Mouse (Mus musculus) hindbrain, embryonic 15.5 days (tissue): ENCODE results near the gene Zfand2a. TPM values are rescaled to one million over a fixed set of nuclear protein-coding genes. Genes with fewer than 3 reads are reported as not detected.

Source experiments
- ATAC-seq: fragments of 200-750 bp; cut with Nextera tagmentation; 2 replicates; pipeline ENCODE4 v1.8.0; 2017; ENCODE audit warnings: low read depth, moderate number of reproducible peaks, moderate TSS enrichment; ENCODE audit not compliant: low FRiP score
- H3K27ac ChIP-seq: fragments of 300-500 bp; sonication (generic); replicated peaks from 2 replicates; pipeline ENCODE4 v1.5.1; 2015; ENCODE audit warnings: mild to moderate bottlenecking, inconsistent platforms
- H3K27me3 ChIP-seq: fragments of 300-500 bp; sonication (generic); 2 replicates; pipeline ENCODE4 v1.6.1; 2015; ENCODE audit warnings: control low read depth, inconsistent platforms
- H3K36me3 ChIP-seq: fragments of 300-500 bp; sonication (generic); 2 replicates; pipeline ENCODE4 v1.6.1; 2015; ENCODE audit warnings: control low read depth, inconsistent platforms
- H3K4me1 ChIP-seq: fragments of 300-500 bp; sonication (generic); replicated peaks from 2 replicates; pipeline ENCODE4 v1.6.1; 2015; ENCODE audit warnings: control low read depth, inconsistent platforms
- H3K4me2 ChIP-seq: fragments of 300-500 bp; sonication (generic); 2 replicates; pipeline ENCODE4 v1.6.1; 2015; ENCODE audit warnings: moderate library complexity, mild to moderate bottlenecking, inconsistent platforms
- H3K4me3 ChIP-seq: fragments of 300-500 bp; sonication (generic); 2 replicates; pipeline ENCODE4 v1.5.1; 2015; ENCODE audit warnings: mild to moderate bottlenecking, inconsistent platforms
- H3K9ac ChIP-seq: fragments of 300-500 bp; sonication (generic); 2 replicates; pipeline ENCODE4 v1.6.1; 2015; ENCODE audit warnings: inconsistent platforms
- H3K9me3 ChIP-seq: fragments of 300-500 bp; sonication (generic); 2 replicates; pipeline ENCODE4 v1.6.1; 2016; ENCODE audit warnings: control low read depth, inconsistent platforms
- WGBS: fragments of 180-500 bp; shearing (Covaris S2); methylation state at CpG from one replicate; pipeline ENCODE4 v1.1.7; 2015; 5-methylcytosine and 5-hydroxymethylcytosine counted together
- polyA plus RNA-seq: library from polyadenylated mRNA; unstranded; fragments of >200 nt; fragmentation: Nextera tagmentation; extraction: Ambion mirVana; gene quantifications from 2 replicates; pipeline ENCODE4 v1.2.1, GENCODE M21; 2015

Gene Zfand2a
- polyA plus RNA-seq, 1 experiment from 2014 or later, result 27.1 TPM

- H3K27me3 ChIP-seq, result no peaks in the 10 kb centered on the region
- H3K4me2 ChIP-seq, result no peak overlapping the region
- no peak overlapping the region for H3K9ac ChIP-seq
- peaks cover 26% of the 10 kb centered on the region for H3K4me1 ChIP-seq
- ATAC-seq, result no peak
- H3K27ac ChIP-seq, result peak overlapping the region; percentile 7; the same call in 1 of the 2 replicates
- WGBS, result 89% methylated on average over 2 of the region's 2 CpGs
- H3K9me3 ChIP-seq, result no peaks in the 10 kb centered on the region
- H3K36me3 ChIP-seq, result no peaks in the 10 kb centered on the region
- no peak overlapping the region for H3K4me3 ChIP-seq
Observed at GRCm38 (mm10) chr5:139441726-139442018, 42.7 kb downstream of the Zfand2a start.

GRCm38 (mm10) chr5:139440926-139441725, 43.2 kb downstream of the Zfand2a start:
- ATAC-seq, result no peak
- H3K4me2 ChIP-seq, result no peak overlapping the region
- no peak overlapping the region for H3K9ac ChIP-seq
- H3K27me3 ChIP-seq, result no peaks in the 10 kb centered on the region
- H3K4me1 ChIP-seq, result peaks cover 27% of the 10 kb centered on the region
- H3K4me3 ChIP-seq, result no peak overlapping the region
- no peaks in the 10 kb centered on the region for H3K36me3 ChIP-seq
- peak overlapping the region; percentile 7; the same call in 1 of the 2 replicates for H3K27ac ChIP-seq
- 97% methylated on average over 11 of the region's 11 CpGs for WGBS
- H3K9me3 ChIP-seq, result no peaks in the 10 kb centered on the region

GRCm38 (mm10) chr5:139440451-139440850, 43.9 kb downstream of the Zfand2a start:
- Histone ChIP-seq H3K4me2 (no peak overlapping the region), H3K27me3 (no peaks in the 10 kb centered on the region), H3K36me3 (no peaks in the 10 kb centered on the region), H3K9me3 (no peaks in the 10 kb centered on the region), H3K4me3 (no peak overlapping the region), H3K4me1 (peaks cover 32% of the 10 kb centered on the region), H3K9ac (no peak overlapping the region), H3K27ac (no peak overlapping the region)
- no peak for ATAC-seq
- WGBS, result 74% methylated on average over 5 of the region's 5 CpGs

GRCm38 (mm10) chr5:139438440-139438839, 45.9 kb downstream of the Zfand2a start:
- Histone ChIP-seq H3K9ac (no peak overlapping the region), H3K4me3 (no peak overlapping the region), H3K36me3 (no peaks in the 10 kb centered on the region), H3K4me1 (peaks cover 48% of the 10 kb centered on the region), H3K27ac (no peak overlapping the region), H3K27me3 (no peaks in the 10 kb centered on the region), H3K9me3 (no peaks in the 10 kb centered on the region), H3K4me2 (no peak overlapping the region)
- no peak for ATAC-seq
- 54% methylated on average over 12 of the region's 12 CpGs for WGBS

- no peak overlapping the region for H3K27ac ChIP-seq
- H3K4me3 ChIP-seq, result no peak overlapping the region
- H3K36me3 ChIP-seq, result no peaks in the 10 kb centered on the region
- 87% methylated on average over 4 of the region's 4 CpGs for WGBS
- ATAC-seq, result no peak
- H3K9ac ChIP-seq, result no peak overlapping the region
- H3K4me1 ChIP-seq, result peaks cover 48% of the 10 kb centered on the region
- H3K4me2 ChIP-seq, result no peak overlapping the region
- H3K27me3 ChIP-seq, result no peaks in the 10 kb centered on the region
- no peaks in the 10 kb centered on the region for H3K9me3 ChIP-seq
Observed at GRCm38 (mm10) chr5:139437769-139438168, 46.6 kb downstream of the Zfand2a start.

GRCm38 (mm10) chr5:139434940-139435339, 49.4 kb downstream of the Zfand2a start:
- peak; percentile 61 for ATAC-seq
- Histone ChIP-seq H3K4me3 (no peak overlapping the region), H3K9me3 (no peaks in the 10 kb centered on the region), H3K4me1 (peaks cover 56% of the 10 kb centered on the region), H3K36me3 (no peaks in the 10 kb centered on the region), H3K27ac (peak overlapping the region; percentile 68), H3K27me3 (no peaks in the 10 kb centered on the region), H3K9ac (no peak overlapping the region), H3K4me2 (no peak overlapping the region; the same call in 1 of the 2 replicates)
- WGBS, result 15% methylated on average over 8 of the region's 8 CpGs

GRCm38 (mm10) chr5:139433842-139434568, 50.3 kb downstream of the Zfand2a start:
- H3K27ac ChIP-seq, result no peak overlapping the region
- no peak overlapping the region for H3K4me3 ChIP-seq
- 78% methylated on average over 9 of the region's 9 CpGs for WGBS
- no peak overlapping the region for H3K9ac ChIP-seq
- H3K4me2 ChIP-seq, result no peak overlapping the region
- H3K9me3 ChIP-seq, result no peaks in the 10 kb centered on the region
- H3K27me3 ChIP-seq, result no peaks in the 10 kb centered on the region
- no peak; the same call in 1 of the 2 replicates for ATAC-seq
- peaks cover 66% of the 10 kb centered on the region for H3K4me1 ChIP-seq
- no peaks in the 10 kb centered on the region for H3K36me3 ChIP-seq

- Histone ChIP-seq H3K27ac (peak overlapping the region; percentile 46), H3K27me3 (no peaks in the 10 kb centered on the region), H3K9me3 (no peaks in the 10 kb centered on the region), H3K4me3 (no peak overlapping the region), H3K9ac (no peak overlapping the region), H3K36me3 (no peaks in the 10 kb centered on the region), H3K4me2 (no peak overlapping the region), H3K4me1 (peaks cover 67% of the 10 kb centered on the region)
- WGBS, result 72% methylated on average over 7 of the region's 7 CpGs
- no peak for ATAC-seq
Observed at GRCm38 (mm10) chr5:139432747-139433508, 51.4 kb downstream of the Zfand2a start.

- no peaks in the 10 kb centered on the region for H3K36me3 ChIP-seq
- no peak overlapping the region for H3K4me3 ChIP-seq
- no peak overlapping the region for H3K4me2 ChIP-seq
- H3K27me3 ChIP-seq, result no peaks in the 10 kb centered on the region
- H3K4me1 ChIP-seq, result peaks cover 70% of the 10 kb centered on the region
- no peak for ATAC-seq
- H3K27ac ChIP-seq, result peak overlapping the region; percentile 46
- WGBS, result 64% methylated on average over 6 of the region's 6 CpGs
- no peaks in the 10 kb centered on the region for H3K9me3 ChIP-seq
- no peak overlapping the region for H3K9ac ChIP-seq
Observed at GRCm38 (mm10) chr5:139432333-139432732, 52.0 kb downstream of the Zfand2a start.

GRCm38 (mm10) chr5:139429818-139430341, 54.5 kb downstream of the Zfand2a start:
- peak; percentile 12; the same call in 1 of the 2 replicates for ATAC-seq
- H3K9ac ChIP-seq, result no peak overlapping the region
- H3K36me3 ChIP-seq, result no peaks in the 10 kb centered on the region

GRCm38 (mm10) chr5:139427989-139428388, 56.4 kb downstream of the Zfand2a start:
- Histone ChIP-seq H3K9me3 (no peaks in the 10 kb centered on the region), H3K27me3 (no peaks in the 10 kb centered on the region), H3K27ac (no peak overlapping the region), H3K4me1 (peaks cover 50% of the 10 kb centered on the region), H3K4me3 (no peak overlapping the region), H3K9ac (no peak overlapping the region), H3K4me2 (no peak overlapping the region), H3K36me3 (no peaks in the 10 kb centered on the region)
- WGBS, result 71% methylated on average over 9 of the region's 9 CpGs
- ATAC-seq, result no peak

More at GRCm38 (mm10) chr5:139429818-139430341, 54.5 kb downstream of the Zfand2a start:
- H3K4me1 ChIP-seq, result peaks cover 58% of the 10 kb centered on the region
- H3K4me3 ChIP-seq, result no peak overlapping the region
- H3K4me2 ChIP-seq, result no peak overlapping the region; the same call in 1 of the 2 replicates
- peak overlapping the region; percentile 66 for H3K27ac ChIP-seq
- no peaks in the 10 kb centered on the region for H3K9me3 ChIP-seq
- H3K27me3 ChIP-seq, result no peaks in the 10 kb centered on the region
- WGBS, result 24% methylated on average over 12 of the region's 12 CpGs
